Mouse (Mus musculus): ENCODE measurements at regions not wholly inside any gene's neighbourhood (a gene's known extent, or its start where the extent isn't known, plus 50 kb on each side); places are given as distances from the start of the nearest gene placed in this dataset.

- no peak for TF ChIP-seq CTCF (IDR thresholded peaks at IDR 0.05; ENCODE audit: low read depth)
- TF ChIP-seq EP300 (IDR thresholded peaks at IDR 0.05; ENCODE audit: low read depth) = no peak
Measured at GRCm38 (mm10) chr11:19335384-19335783, 316.6 kb upstream of the Meis1 start.
